Mouse (Mus musculus) erythroblast, embryonic 14.5 days (primary cell): ENCODE measurements around the gene Sec61a2. TPM values are rescaled to one million over a fixed set of nuclear protein-coding genes. Genes with fewer than 3 reads are reported as not detected.

Experiments used
- H3K27me3 ChIP-seq: 2 replicates; pipeline ENCODE4 v1.6.1; 2012; ENCODE audit warnings: inconsistent platforms; ENCODE audit not compliant: control insufficient read depth
- H3K36me3 ChIP-seq: 2 replicates; pipeline ENCODE4 v1.6.1; 2012; ENCODE audit warnings: mild to moderate bottlenecking, inconsistent platforms; ENCODE audit not compliant: control insufficient read depth
- H3K4me1 ChIP-seq: 2 replicates; pipeline ENCODE4 v1.6.1; 2012; ENCODE audit warnings: inconsistent platforms; ENCODE audit not compliant: control insufficient read depth
- H3K4me3 ChIP-seq: replicated peaks from 2 replicates; pipeline ENCODE3; 2012; ENCODE audit warnings: moderate library complexity, mild to moderate bottlenecking, inconsistent platforms
- H3K9me3 ChIP-seq: 2 replicates; pipeline ENCODE4 v1.6.1; 2012; ENCODE audit warnings: low read length, inconsistent platforms, mixed read lengths; ENCODE audit not compliant: control insufficient read depth
- GATA1 ChIP-seq: IDR thresholded peaks from 2 replicates; pipeline ENCODE4 v1.6.1; 2012; ENCODE audit warnings: low read length, inconsistent platforms, mixed read lengths
- polyA plus RNA-seq: library from polyadenylated mRNA; stranded (reverse); fragments of >175 nt; gene quantifications from 2 replicates; pipeline ENCODE4 v1.2.3, GENCODE M21; 2012

The Sec61a2 gene
- polyA plus RNA-seq, 1 experiment, result 0.07 TPM

- H3K4me3 ChIP-seq, result no peak overlapping the region
- H3K4me1 ChIP-seq, result no peaks in the 10 kb centered on the region
- no peaks in the 10 kb centered on the region for H3K27me3 ChIP-seq
- peaks cover 79% of the 10 kb centered on the region for H3K36me3 ChIP-seq
- H3K9me3 ChIP-seq, result no peaks in the 10 kb centered on the region
- no peak for TF ChIP-seq GATA1
Observed at GRCm38 (mm10) chr2:5821264-5821663, 74.0 kb downstream of the Sec61a2 start.

Other genes starting within 250 kb of the Sec61a2 start
- gene Camk1d, start 180.9 kb downstream of the Sec61a2 start, polyA plus RNA-seq, result 0.02 TPM in 1 of 2 replicates, not detected in the other
- gene Nudt5, start 50.4 kb downstream of the Sec61a2 start, polyA plus RNA-seq, result 0.63 and 1.5 TPM in 2 replicates
- 16.0 and 22.6 TPM in 2 replicates for gene Cdc123, start 50.3 kb downstream of the Sec61a2 start, polyA plus RNA-seq
- gene Gm13199, start 32.5 kb downstream of the Sec61a2 start, polyA plus RNA-seq, result not detected in 2 replicates
- gene Dhtkd1, start 47.4 kb upstream of the Sec61a2 start, polyA plus RNA-seq, result not detected in 2 replicates
- 0.49 and 0.56 TPM in 2 replicates for gene Upf2, start 56.0 kb upstream of the Sec61a2 start, polyA plus RNA-seq
- 0.11 and 0.14 TPM in 2 replicates for gene Proser2, start 234.8 kb upstream of the Sec61a2 start, polyA plus RNA-seq